Mouse (Mus musculus): ENCODE data around the gene Cd209d. TPM values are rescaled to one million over a fixed set of nuclear protein-coding genes. Genes with fewer than 3 reads are reported as not detected.
"Not testable (repeated sequence)": the region's sequence is repeated elsewhere in the genome, so short reads cannot be mapped to it uniquely, and the experiment has no call there.

The Cd209d gene
- polyA plus RNA-seq (2015; fragmentation: Nextera tagmentation; extraction: Ambion mirVana) = not detected in 2 replicates

- no peak for ATAC-seq (ENCODE audit: low read depth)
- Histone ChIP-seq H3K4me2 (ENCODE audit: low read depth, low read length) (no peak within 1 kb of the TSS), H3K9ac (ENCODE audit: low read depth, low read length) (no peak within 1 kb of the TSS), H3K27me3 (ENCODE audit: control insufficient read depth, insufficient read depth, low read depth, low read length) (no peaks in the 10 kb centered on the region), H3K4me3 (ENCODE audit: low read depth, low read length) (no peak within 1 kb of the TSS), H3K27ac (ENCODE audit: low read length) (no peak within 1 kb of the TSS), H3K9me3 (replicated peaks; ENCODE audit: control insufficient read depth, low read length) (no peaks in the 10 kb centered on the region), H3K4me1 (ENCODE audit: control insufficient read depth, low read depth, low read length) (no peaks in the 10 kb centered on the region), H3K36me3 (ENCODE audit: control insufficient read depth, insufficient read depth) (no peaks in the 10 kb centered on the region)
- 40% methylated on average over 4 of the region's 4 CpGs for WGBS (ENCODE audit: insufficient replicate concordance)
Observed at GRCm38 (mm10) chr8:3878455-3878854, at the start of gene Cd209d. TSS of gene Cd209d (minus strand) at chr8:3878555.

GRCm38 (mm10) chr8:3926744-3927143 lies 48.4 kb upstream of the Cd209d start, which contains the start of gene Cd209b:
TSS of gene Cd209b (minus strand) at chr8:3926844.
- WGBS (ENCODE audit: insufficient replicate concordance) = 77% methylated on average over 3 of the region's 3 CpGs
- no peaks in the 10 kb centered on the region for H3K36me3 ChIP-seq (ENCODE audit: control insufficient read depth, insufficient read depth)
- H3K4me1 ChIP-seq (ENCODE audit: control insufficient read depth, low read depth, low read length) = no peaks in the 10 kb centered on the region
- H3K27ac ChIP-seq (ENCODE audit: low read length) = no peak within 1 kb of the TSS
- no peak within 1 kb of the TSS for H3K4me3 ChIP-seq (ENCODE audit: low read depth, low read length)
- H3K9ac ChIP-seq (ENCODE audit: low read depth, low read length) = no peak within 1 kb of the TSS
- H3K9me3 ChIP-seq (replicated peaks; ENCODE audit: control insufficient read depth, low read length) = no peaks in the 10 kb centered on the region
- H3K4me2 ChIP-seq (ENCODE audit: low read depth, low read length) = no peak within 1 kb of the TSS
- ATAC-seq (ENCODE audit: low read depth) = no peak
- H3K27me3 ChIP-seq (ENCODE audit: control insufficient read depth, insufficient read depth, low read depth, low read length) = no peaks in the 10 kb centered on the region

- no peak overlapping the region for H3K4me3 ChIP-seq (ENCODE audit: low read depth, low read length)
- H3K27me3 ChIP-seq (ENCODE audit: control insufficient read depth, insufficient read depth, low read depth, low read length) = no peaks in the 10 kb centered on the region
- ATAC-seq (ENCODE audit: low read depth) = no peak
- no peaks in the 10 kb centered on the region for H3K36me3 ChIP-seq (ENCODE audit: control insufficient read depth, insufficient read depth)
- no peak overlapping the region for H3K9ac ChIP-seq (ENCODE audit: low read depth, low read length)
- 56% methylated on average over 2 of the region's 2 CpGs for WGBS (ENCODE audit: insufficient replicate concordance)
- no peak overlapping the region for H3K27ac ChIP-seq (ENCODE audit: low read length)
- no peaks in the 10 kb centered on the region for H3K9me3 ChIP-seq (replicated peaks; ENCODE audit: control insufficient read depth, low read length)
- no peak overlapping the region for H3K4me2 ChIP-seq (ENCODE audit: low read depth, low read length)
- no peaks in the 10 kb centered on the region for H3K4me1 ChIP-seq (ENCODE audit: control insufficient read depth, low read depth, low read length)
Observed at GRCm38 (mm10) chr8:3876121-3876520, 2.2 kb downstream of the Cd209d start.

GRCm38 (mm10) chr8:3862736-3863135 lies 15.6 kb downstream of the Cd209d start:
- ATAC-seq (ENCODE audit: low read depth); H3K27me3 ChIP-seq (ENCODE audit: control insufficient read depth, insufficient read depth, low read depth, low read length); H3K27ac ChIP-seq (ENCODE audit: low read length); H3K4me3 ChIP-seq (ENCODE audit: low read depth, low read length); H3K36me3 ChIP-seq (ENCODE audit: control insufficient read depth, insufficient read depth); H3K9me3 ChIP-seq (replicated peaks; ENCODE audit: control insufficient read depth, low read length); H3K9ac ChIP-seq (ENCODE audit: low read depth, low read length); H3K4me2 ChIP-seq (ENCODE audit: low read depth, low read length); H3K4me1 ChIP-seq (ENCODE audit: control insufficient read depth, low read depth, low read length): not testable (repeated sequence)

- Histone ChIP-seq H3K27me3 (ENCODE audit: control insufficient read depth, insufficient read depth, low read depth, low read length) (no peaks in the 10 kb centered on the region), H3K4me3 (ENCODE audit: low read depth, low read length) (no peak within 1 kb of the TSS), H3K4me1 (ENCODE audit: control insufficient read depth, low read depth, low read length) (no peaks in the 10 kb centered on the region), H3K36me3 (ENCODE audit: control insufficient read depth, insufficient read depth) (no peaks in the 10 kb centered on the region), H3K9ac (ENCODE audit: low read depth, low read length) (no peak within 1 kb of the TSS), H3K4me2 (ENCODE audit: low read depth, low read length) (no peak within 1 kb of the TSS), H3K27ac (ENCODE audit: low read length) (no peak within 1 kb of the TSS), H3K9me3 (replicated peaks; ENCODE audit: control insufficient read depth, low read length) (no peaks in the 10 kb centered on the region)
- 46% methylated on average over 2 of the region's 2 CpGs for WGBS (ENCODE audit: insufficient replicate concordance)
- no peak for ATAC-seq (ENCODE audit: low read depth)
Observed at GRCm38 (mm10) chr8:3854209-3854608, 24.1 kb downstream of the Cd209d start, which contains the start of gene Cd209e. TSS of gene Cd209e (minus strand) at chr8:3854309.

Other genes starting within 250 kb of the Cd209d start
- gene Stxbp2, start 247.6 kb downstream of the Cd209d start, polyA plus RNA-seq (2015; fragmentation: Nextera tagmentation; extraction: Ambion mirVana) = 48.6 and 50.9 TPM in 2 replicates
- 0.11 TPM in 1 of 2 replicates, not detected in the other for gene Retn, start 222.8 kb downstream of the Cd209d start, polyA plus RNA-seq (2015; fragmentation: Nextera tagmentation; extraction: Ambion mirVana)
- gene Mcemp1, start 212.8 kb downstream of the Cd209d start, polyA plus RNA-seq (2015; fragmentation: Nextera tagmentation; extraction: Ambion mirVana) = 7.7 and 8.2 TPM in 2 replicates
- gene Fcor, start 206.2 kb downstream of the Cd209d start, polyA plus RNA-seq (2015; fragmentation: Nextera tagmentation; extraction: Ambion mirVana) = 3.9 and 4.0 TPM in 2 replicates
- gene Trappc5, start 202.3 kb downstream of the Cd209d start, polyA plus RNA-seq (2015; fragmentation: Nextera tagmentation; extraction: Ambion mirVana) = 12.9 and 13.0 TPM in 2 replicates
- not detected in 2 replicates for gene Fcer2a, start 184.4 kb downstream of the Cd209d start, polyA plus RNA-seq (2015; fragmentation: Nextera tagmentation; extraction: Ambion mirVana)
- gene Clec4g, start 157.9 kb downstream of the Cd209d start, polyA plus RNA-seq (2015; fragmentation: Nextera tagmentation; extraction: Ambion mirVana) = 8.2 and 10.3 TPM in 2 replicates
- gene Cd209a, start 129.6 kb downstream of the Cd209d start, polyA plus RNA-seq (2015; fragmentation: Nextera tagmentation; extraction: Ambion mirVana) = 0.07 and 0.24 TPM in 2 replicates
- not detected in 2 replicates for gene Cd209e, start 24.2 kb downstream of the Cd209d start, polyA plus RNA-seq (2015; fragmentation: Nextera tagmentation; extraction: Ambion mirVana)
- 0.06 TPM in 1 of 2 replicates, not detected in the other for gene Cd209b, start 48.3 kb upstream of the Cd209d start, polyA plus RNA-seq (2015; fragmentation: Nextera tagmentation; extraction: Ambion mirVana)
- gene Cd209c, start 76.2 kb upstream of the Cd209d start, polyA plus RNA-seq (2015; fragmentation: Nextera tagmentation; extraction: Ambion mirVana) = 0.06 TPM in 1 of 2 replicates, not detected in the other
- 2.5 and 3.3 TPM in 2 replicates for gene Cd209f, start 227.3 kb upstream of the Cd209d start, polyA plus RNA-seq (2015; fragmentation: Nextera tagmentation; extraction: Ambion mirVana)

Measured in liver, embryonic 16.5 days (tissue).